Mouse (Mus musculus): ENCODE measurements around the gene Pou2f1. TPM values are rescaled to one million over a fixed set of nuclear protein-coding genes. Genes with fewer than 3 reads are reported as not detected.

Gene Pou2f1
- polyA plus RNA-seq, 1 experiment from 2014 or later, result 4.3 TPM

GRCm38 (mm10) chr1:165816391-165816790 is 186.1 kb downstream of the Pou2f1 start:
- no peak for ATAC-seq (ENCODE audit: low read depth)
- Histone ChIP-seq H3K27me3 (peaks cover 18% of the 10 kb centered on the region), H3K4me3 (replicated peaks) (no peak overlapping the region), H3K9me3 (replicated peaks) (no peaks in the 10 kb centered on the region), H3K4me2 (no peak overlapping the region), H3K9ac (no peak overlapping the region), H3K27ac (no peak overlapping the region), H3K4me1 (replicated peaks) (peaks cover 53% of the 10 kb centered on the region), H3K36me3 (no peaks in the 10 kb centered on the region)
- DNase-seq, result no peak
- 72% methylated on average over 9 of the region's 9 CpGs for WGBS (ENCODE audit: insufficient replicate concordance)

Other genes starting within 250 kb of the Pou2f1 start
- 334 and 344 TPM in 2 replicates for gene Creg1, start 238.9 kb downstream of the Pou2f1 start, polyA plus RNA-seq (2015; fragmentation: Nextera tagmentation; extraction: Ambion mirVana)
- 0.09 and 0.30 TPM in 2 replicates for gene Cd247, start 214.0 kb downstream of the Pou2f1 start, polyA plus RNA-seq (2015; fragmentation: Nextera tagmentation; extraction: Ambion mirVana)
- gene Dusp27, start 125.2 kb upstream of the Pou2f1 start, polyA plus RNA-seq (2015; fragmentation: Nextera tagmentation; extraction: Ambion mirVana), result 0.16 TPM in 2 replicates
- 0.17 TPM in 1 of 2 replicates, not detected in the other for gene Gpa33, start 127.6 kb upstream of the Pou2f1 start, polyA plus RNA-seq (2015; fragmentation: Nextera tagmentation; extraction: Ambion mirVana)
- gene Mael, start 236.1 kb upstream of the Pou2f1 start, polyA plus RNA-seq (2015; fragmentation: Nextera tagmentation; extraction: Ambion mirVana), result not detected in 2 replicates